13 mouse cellular contexts compared by ENCODE assay signal in the genomic region with DNA sequence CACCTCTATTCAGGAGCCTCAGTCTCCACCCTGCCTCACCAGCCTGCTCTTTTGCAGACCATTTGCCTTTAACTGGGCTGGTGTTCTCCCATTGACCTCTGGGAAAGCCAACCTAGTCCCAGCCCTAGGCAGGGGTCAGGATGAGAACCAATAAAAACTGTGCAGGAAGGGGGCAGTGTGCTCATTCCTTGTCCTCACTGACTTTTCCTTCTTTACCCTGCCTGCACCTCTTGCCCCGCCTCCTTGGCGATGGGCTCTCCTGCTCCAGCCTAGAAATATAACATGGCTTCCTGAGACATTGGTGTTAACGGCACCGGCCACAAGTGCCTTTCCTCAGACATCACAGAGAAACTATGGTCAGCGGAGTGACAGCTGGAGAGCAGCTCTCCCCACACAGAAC.
"Had no signal": no experiment of that assay in that cellular context is flagged by ENCODE, and none has a peak within 500 bp of the region (broad histone marks: within the 10 kb centered on the region; RNA-seq: fewer than 3 reads in every experiment).

No protein-coding gene starts in this region.

- H3K36me3 ChIP-seq: limb, embryonic 13.5 days had no signal

- H3K9ac ChIP-seq: limb, embryonic 13.5 days; liver, embryonic 14.5 days had no signal

- H3K4me1 ChIP-seq: limb, embryonic 13.5 days; megakaryocyte, embryonic 14.5 days had no signal

- H3K27me3 ChIP-seq: limb, embryonic 13.5 days; megakaryocyte, embryonic 14.5 days had no signal

- H3K4me3 ChIP-seq: limb, embryonic 13.5 days; megakaryocyte, embryonic 14.5 days had no signal

- H3K27ac ChIP-seq: limb, embryonic 13.5 days; liver, embryonic 14.5 days; macrophage had no signal

- H3K4me2 ChIP-seq: limb, embryonic 13.5 days; midbrain, embryonic 11.5 days had no signal

- DNase-seq: kidney, adult 2 months; kidney, postnatal 36 days; layer of hippocampus, adult 9-11 months; left cerebral cortex, postnatal 4 days; lung, adult 2 months; lung, postnatal 10 days; thymus, adult 18-20 months; thymus, postnatal 14 days had no signal
